ENCODE assay signal across 9 mouse cellular contexts in genomic region chr10:122912086-122912690, GRCm38 (mm10).
DNase-seq lines count a peak whose midpoint lies in the region; ATAC-seq and TF ChIP-seq lines count a peak whose summit lies in the region.
"Had no signal": no experiment of that assay in that cellular context is flagged by ENCODE, and none has a peak within 500 bp of the region (broad histone marks: within the 10 kb centered on the region; RNA-seq: fewer than 3 reads in every experiment).

No protein-coding gene starts in this region.

- H3K4me2 ChIP-seq in lung, postnatal 0 days (replicated peaks; ENCODE audit: low read depth, low read length): peak overlapping the region; percentile 42; the same call in 1 of the 2 replicates
- H3K4me2 ChIP-seq: liver, embryonic 13.5 days had no signal

- peak; percentile 52 for DNase-seq in embryo, embryonic 10.5 days (ENCODE audit: low spot score)
- no peak for DNase-seq in embryo, embryonic 10 days (ENCODE audit: low spot score)
- DNase-seq in lung, postnatal 0 days (ENCODE audit: low spot score): peak; percentile 70
- no peak for DNase-seq in lung, postnatal 14 days
- no peak for DNase-seq in hindbrain, embryonic 10.5 days (ENCODE audit: low spot score)
- DNase-seq in right cerebral cortex, postnatal 4 days: no peak
- DNase-seq: liver, embryonic 13.5 days had no signal

- ATAC-seq in lung, postnatal 0 days: peak; percentile 23
- ATAC-seq in erythroblast, adult 5-6 weeks (replicated peaks; ENCODE audit: low FRiP score, poor library complexity, severe bottlenecking): no peak

- H3K36me3 ChIP-seq in lung, postnatal 0 days (ENCODE audit: insufficient read depth, low read length): no peaks in the 10 kb centered on the region
- H3K36me3 ChIP-seq in hindbrain, embryonic 10.5 days: no peaks in the 10 kb centered on the region
- H3K36me3 ChIP-seq: liver, embryonic 13.5 days had no signal

- WGBS in lung, postnatal 0 days: 40% methylated on average over 7 of the region's 12 CpGs
- 38% methylated on average over 12 of the region's 12 CpGs for WGBS in hindbrain, embryonic 10.5 days
- 31% methylated on average over 12 of the region's 12 CpGs for WGBS in olfactory bulb, adult 2 months

- no peaks in the 10 kb centered on the region for H3K4me1 ChIP-seq in lung, postnatal 0 days (ENCODE audit: insufficient read depth, low read depth, low read length)
- H3K4me1 ChIP-seq in hindbrain, embryonic 10.5 days (replicated peaks): peaks cover 44% of the 10 kb centered on the region
- H3K4me1 ChIP-seq in olfactory bulb, adult 2 months (ENCODE audit: control insufficient read depth, insufficient read depth, low read length): peaks cover 16% of the 10 kb centered on the region

- TF ChIP-seq POLR2A in olfactory bulb, adult 2 months (IDR thresholded peaks at IDR 0.05; ENCODE audit: insufficient read depth, low read depth, low read length): no peak

- H3K4me3 ChIP-seq in lung, postnatal 0 days (ENCODE audit: low read depth, low read length): peak overlapping the region; percentile 10; the same call in 1 of the 2 replicates
- H3K4me3 ChIP-seq in hindbrain, embryonic 10.5 days: no peak overlapping the region
- no peak overlapping the region for H3K4me3 ChIP-seq in olfactory bulb, adult 2 months (ENCODE audit: insufficient read depth, low read depth, low read length)
- H3K4me3 ChIP-seq: liver, embryonic 13.5 days had no signal

- H3K27me3 ChIP-seq in lung, postnatal 0 days (replicated peaks; ENCODE audit: insufficient read depth, low read length): no peaks in the 10 kb centered on the region
- no peaks in the 10 kb centered on the region for H3K27me3 ChIP-seq in hindbrain, embryonic 10.5 days (ENCODE audit: insufficient read depth, poor library complexity, severe bottlenecking)
- H3K27me3 ChIP-seq: liver, embryonic 13.5 days had no signal

- no peaks in the 10 kb centered on the region for H3K9me3 ChIP-seq in lung, postnatal 0 days (ENCODE audit: low read length)
- H3K9me3 ChIP-seq in hindbrain, embryonic 10.5 days: no peaks in the 10 kb centered on the region
- H3K9me3 ChIP-seq: liver, embryonic 13.5 days had no signal

- no peak for TF ChIP-seq CTCF in lung, postnatal 0 days (IDR thresholded peaks at IDR 0.05)
- no peak for TF ChIP-seq CTCF in olfactory bulb, adult 2 months (IDR thresholded peaks at IDR 0.05; ENCODE audit: insufficient read depth, low read depth, low read length)

- TF ChIP-seq EP300 in lung, postnatal 0 days (IDR thresholded peaks at IDR 0.05): no peak

- H3K9ac ChIP-seq in lung, postnatal 0 days (replicated peaks; ENCODE audit: low read depth): no peak overlapping the region
- H3K9ac ChIP-seq: liver, embryonic 13.5 days had no signal

- H3K27ac ChIP-seq in lung, postnatal 0 days (ENCODE audit: low read length): peak overlapping the region; percentile 82
- H3K27ac ChIP-seq in hindbrain, embryonic 10.5 days: peak overlapping the region; percentile 85
- 0 out of 2 replicates have a peak overlapping the region, but pooled peaks have one; percentile 83 for H3K27ac ChIP-seq in olfactory bulb, adult 2 months (ENCODE audit: insufficient read depth, low read depth, low read length)
- H3K27ac ChIP-seq: liver, embryonic 13.5 days had no signal

Comparison
In these comparisons a context has a peak if more than half of its experiments do, and no peak if none do; other contexts are left out.
1. DNase-seq: peak in embryo, embryonic 10.5 days (single experiment) and lung, postnatal 0 days (single experiment); none in embryo, embryonic 10 days (single experiment), lung, postnatal 14 days (single experiment), hindbrain, embryonic 10.5 days (single experiment) and right cerebral cortex, postnatal 4 days (single experiment).
2. Peak in every context shown above with its lines, with median percentiles within 50 percentile points of each other: H3K27ac ChIP-seq.